Mouse (Mus musculus) testis, adult 2 months (tissue): ENCODE measurements around the gene Tex36. TPM values are rescaled to one million over a fixed set of nuclear protein-coding genes. Genes with fewer than 3 reads are reported as not detected.

Experiments
- H3K27ac ChIP-seq: fragments of 200-500 bp; 2 replicates; pipeline ENCODE4 v1.5.1; 2012; ENCODE audit warnings: low read depth, low read length; ENCODE audit not compliant: control insufficient read depth, insufficient read depth
- H3K27me3 ChIP-seq: fragments of 200-500 bp; 2 replicates; pipeline ENCODE4 v1.6.1; 2012; ENCODE audit warnings: mild to moderate bottlenecking, low read length, moderate library complexity; ENCODE audit not compliant: control insufficient read depth, insufficient read depth
- H3K36me3 ChIP-seq: fragments of 200-500 bp; 2 replicates; pipeline ENCODE4 v1.6.1; 2012; ENCODE audit warnings: mild to moderate bottlenecking, low read length; ENCODE audit not compliant: control insufficient read depth, insufficient read depth
- H3K4me1 ChIP-seq: fragments of 200-500 bp; 2 replicates; pipeline ENCODE4 v1.6.1; 2012; ENCODE audit warnings: low read length; ENCODE audit not compliant: control insufficient read depth, insufficient read depth
- H3K4me3 ChIP-seq: fragments of 200-500 bp; 2 replicates; pipeline ENCODE4 v1.5.1; 2012; ENCODE audit warnings: low read depth, mild to moderate bottlenecking, low read length, moderate library complexity, mixed read lengths; ENCODE audit not compliant: control insufficient read depth
- CTCF ChIP-seq: fragments of 200-500 bp; IDR thresholded peaks from 2 replicates; pipeline ENCODE4 v1.5.1; 2012; ENCODE audit warnings: low read depth, mild to moderate bottlenecking, inconsistent platforms, low read length, moderate library complexity; ENCODE audit not compliant: control insufficient read depth, insufficient read depth, insufficient replicate concordance
- POLR2A ChIP-seq: fragments of 200-500 bp; IDR thresholded peaks from 2 replicates; pipeline ENCODE4 v1.6.1; 2012; ENCODE audit warnings: low read depth, mild to moderate bottlenecking, inconsistent platforms, low read length, moderate library complexity; ENCODE audit not compliant: control insufficient read depth
- polyA plus RNA-seq: library from polyadenylated mRNA; depleted of rRNA; stranded (reverse); fragments of >200 nt; gene quantifications from 2 replicates; pipeline ENCODE4 v1.2.3, GENCODE M21; 2012; rRNA removed

The Tex36 gene
- polyA plus RNA-seq, 1 experiment: 137 TPM

DNA sequence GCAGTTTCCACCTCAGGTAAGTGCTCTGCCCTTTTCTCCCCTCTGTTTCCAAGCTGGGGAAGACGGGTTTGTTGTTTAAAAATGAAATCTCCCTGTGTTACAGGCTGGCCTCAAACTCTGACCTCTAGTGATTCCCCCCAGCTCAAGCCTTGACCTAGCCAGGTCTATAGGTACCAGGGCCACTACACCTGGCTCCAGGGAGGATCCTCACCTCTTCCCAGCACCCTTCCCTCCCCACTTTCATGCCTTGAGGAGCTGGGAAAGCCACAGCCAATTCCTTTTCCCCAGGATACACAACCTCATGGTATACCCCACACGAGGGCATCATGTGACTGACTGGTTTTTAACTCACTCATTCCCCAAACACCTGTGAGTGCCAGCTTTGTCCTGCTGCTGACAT, 57.0 kb downstream of the Tex36 start:
- Histone ChIP-seq H3K27me3 (no peaks in the 10 kb centered on the region), H3K4me1 (no peaks in the 10 kb centered on the region), H3K36me3 (no peaks in the 10 kb centered on the region), H3K27ac (no peak overlapping the region), H3K4me3 (no peak overlapping the region)
- TF ChIP-seq CTCF (no peak), POLR2A (no peak)

DNA sequence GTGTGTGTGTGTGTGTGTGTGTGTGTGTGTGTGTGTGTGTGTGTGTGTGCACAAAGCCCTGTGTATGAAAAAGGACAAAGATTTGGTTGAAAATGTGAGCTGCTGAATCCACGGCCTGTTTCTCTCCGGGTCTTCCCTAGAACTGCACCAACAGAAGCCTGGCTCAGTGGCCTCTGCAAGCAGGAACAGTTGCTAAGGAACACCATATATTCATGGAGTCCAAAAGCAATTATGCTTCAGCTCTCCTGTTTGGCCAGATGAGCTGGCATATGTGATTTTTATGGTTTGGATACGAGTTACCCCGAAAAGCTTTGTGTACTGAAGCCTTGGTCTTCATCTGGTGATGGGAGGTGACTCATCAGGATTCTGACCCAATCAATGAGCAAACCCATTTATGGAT, 58.8 kb downstream of the Tex36 start:
- Histone ChIP-seq H3K27ac (no peak overlapping the region), H3K36me3 (no peaks in the 10 kb centered on the region), H3K27me3 (no peaks in the 10 kb centered on the region), H3K4me3 (no peak overlapping the region), H3K4me1 (no peaks in the 10 kb centered on the region)
- TF ChIP-seq POLR2A (no peak), CTCF (no peak)

DNA sequence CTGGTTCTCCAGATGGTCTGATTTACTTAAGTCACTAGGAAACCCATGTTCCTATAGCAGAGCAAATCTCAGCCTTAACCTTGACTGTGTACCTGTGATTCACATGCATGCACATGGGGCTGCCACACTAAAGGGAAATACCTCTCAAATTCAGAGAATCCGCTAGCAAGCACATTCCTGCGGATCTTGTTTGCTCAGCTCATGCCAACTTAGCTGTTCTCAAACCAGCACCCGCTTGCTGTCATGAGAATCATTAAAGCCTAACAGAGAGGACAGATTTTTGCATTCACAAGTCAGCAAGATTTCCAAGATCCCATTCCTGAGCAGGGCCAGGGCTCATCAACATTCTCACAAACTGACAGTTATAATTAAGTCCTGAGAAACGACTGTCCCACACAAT, 64.6 kb downstream of the Tex36 start:
- Histone ChIP-seq H3K27me3 (no peaks in the 10 kb centered on the region), H3K36me3 (no peaks in the 10 kb centered on the region), H3K4me3 (no peak overlapping the region), H3K27ac (no peak overlapping the region), H3K4me1 (no peaks in the 10 kb centered on the region)
- TF ChIP-seq CTCF: no peak
- TF ChIP-seq POLR2A: no peak

Other genes with a start within 250 kb of the Tex36 start
- 12.0 and 12.4 TPM in 2 replicates for gene Edrf1, start 35.4 kb upstream of the Tex36 start, polyA plus RNA-seq
- not detected in 2 replicates for gene Mmp21, start 77.9 kb upstream of the Tex36 start, polyA plus RNA-seq
- 13.7 and 14.0 TPM in 2 replicates for gene Bccip, start 107.2 kb upstream of the Tex36 start, polyA plus RNA-seq
- 8.8 and 10.8 TPM in 2 replicates for gene Uros, start 107.9 kb upstream of the Tex36 start, polyA plus RNA-seq
- gene Fank1, start 174.7 kb upstream of the Tex36 start, polyA plus RNA-seq: 202 and 217 TPM in 2 replicates
- gene Dhx32, start 180.6 kb upstream of the Tex36 start, polyA plus RNA-seq: 29.5 and 32.9 TPM in 2 replicates